Mouse (Mus musculus): Measurements from ENCODE around the gene Cacna1i. TPM values are rescaled to one million over a fixed set of nuclear protein-coding genes. Genes with fewer than 3 reads are reported as not detected.

The Cacna1i gene
- polyA plus RNA-seq, 1 experiment: not detected

- no peak overlapping the region for H3K4me3 ChIP-seq (ENCODE audit: insufficient read depth, low read depth, low read length)
- H3K27ac ChIP-seq (replicated peaks; ENCODE audit: low read depth, low read length): no peak overlapping the region
- H3K4me1 ChIP-seq (ENCODE audit: control insufficient read depth, insufficient read depth, insufficient read length, low read length): peaks cover 2% of the 10 kb centered on the region; the same call in 1 of the 2 replicates
Observed at GRCm38 (mm10) chr15:80259406-80260045, 27.5 kb upstream of the Cacna1i start.

GRCm38 (mm10) chr15:80260677-80261076 is 26.4 kb upstream of the Cacna1i start:
- peaks cover 2% of the 10 kb centered on the region; the same call in 1 of the 2 replicates for H3K4me1 ChIP-seq (ENCODE audit: control insufficient read depth, insufficient read depth, insufficient read length, low read length)
- H3K27ac ChIP-seq (replicated peaks; ENCODE audit: low read depth, low read length): no peak overlapping the region
- no peak overlapping the region for H3K4me3 ChIP-seq (ENCODE audit: insufficient read depth, low read depth, low read length)

DNA sequence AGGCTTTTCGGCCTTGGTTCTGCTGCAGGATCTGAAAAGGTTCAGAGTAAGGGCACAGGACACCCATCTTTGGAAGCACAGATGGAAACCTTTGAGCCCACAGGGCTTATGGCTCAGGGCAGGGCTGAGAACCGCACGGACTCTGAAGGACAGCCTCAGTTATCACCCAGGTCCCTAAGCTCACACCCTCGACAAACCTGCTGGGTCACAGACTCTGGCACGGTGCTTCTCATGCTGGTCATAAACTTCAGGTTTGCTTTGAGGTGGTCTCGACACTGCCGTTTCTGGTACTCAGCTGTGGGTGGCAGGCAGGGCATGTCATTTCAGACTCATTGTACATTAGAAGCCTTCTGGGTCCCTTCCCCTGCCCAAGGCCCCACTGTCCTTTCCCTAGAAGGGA is 25.9 kb upstream of the Cacna1i start:
- no peak overlapping the region for H3K27ac ChIP-seq (replicated peaks; ENCODE audit: low read depth, low read length)
- H3K4me3 ChIP-seq (ENCODE audit: insufficient read depth, low read depth, low read length): no peak overlapping the region
- peaks cover 2% of the 10 kb centered on the region; the same call in 1 of the 2 replicates for H3K4me1 ChIP-seq (ENCODE audit: control insufficient read depth, insufficient read depth, insufficient read length, low read length)

DNA sequence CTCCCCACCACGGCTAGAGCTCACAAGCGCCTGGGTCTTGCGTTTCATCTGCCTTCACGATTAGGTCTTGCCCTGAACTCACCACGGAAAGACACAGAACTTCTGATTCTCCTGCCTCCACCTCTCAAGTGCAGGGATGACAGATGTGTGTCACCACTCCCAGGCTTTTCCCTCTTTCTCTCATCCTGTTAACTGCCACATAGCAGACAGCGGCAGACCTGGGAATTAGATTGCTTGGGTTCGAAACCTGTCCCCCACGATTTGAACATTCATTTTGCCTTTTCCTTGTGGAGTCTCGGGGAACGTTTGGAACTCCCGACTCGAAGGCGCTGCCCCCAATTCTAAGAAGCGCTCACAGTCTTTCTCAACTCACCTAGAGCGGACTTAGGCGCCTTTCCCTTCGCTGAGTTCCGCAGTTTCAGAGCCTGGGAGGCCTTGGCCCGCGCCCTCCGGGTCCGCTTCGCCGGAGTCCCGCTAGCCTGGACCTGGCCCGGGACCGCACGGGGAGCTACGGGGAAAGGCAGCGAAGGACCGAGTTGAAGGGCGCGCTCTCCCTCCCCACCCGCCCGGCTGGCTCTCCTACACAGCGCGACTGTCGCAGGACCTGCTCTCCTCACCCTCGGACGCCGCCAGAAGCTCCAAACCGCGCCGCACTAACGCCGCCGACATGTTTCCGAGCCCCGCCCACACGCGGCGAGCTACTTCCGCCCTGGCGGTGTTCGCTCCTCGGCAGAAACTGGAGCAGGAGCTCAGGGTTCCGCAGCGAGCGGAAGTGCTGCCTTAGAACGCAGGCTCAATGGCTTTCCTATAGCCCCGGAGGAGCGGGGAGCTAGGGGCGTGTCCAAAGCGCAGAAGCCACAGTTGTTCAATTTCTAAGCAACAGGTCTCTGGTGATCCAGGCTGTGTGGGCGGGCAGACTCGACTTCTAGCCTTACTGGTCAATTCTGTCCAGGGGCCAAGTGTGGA is 23.1 kb upstream of the Cacna1i start, which contains the start of gene Rps19bp1:
Gene Rps19bp1, minus strand, starts transcription at position 706 of the 966 bp plus-strand sequence.
- Histone ChIP-seq H3K27ac (replicated peaks; ENCODE audit: low read depth, low read length) (peak within 1 kb of the TSS; percentile 71), H3K4me3 (ENCODE audit: insufficient read depth, low read depth, low read length) (peak within 1 kb of the TSS; percentile 74), H3K4me1 (ENCODE audit: control insufficient read depth, insufficient read depth, insufficient read length, low read length) (0 out of 2 replicates have a peak, but pooled peaks cover 2% of the 10 kb centered on the region)

DNA sequence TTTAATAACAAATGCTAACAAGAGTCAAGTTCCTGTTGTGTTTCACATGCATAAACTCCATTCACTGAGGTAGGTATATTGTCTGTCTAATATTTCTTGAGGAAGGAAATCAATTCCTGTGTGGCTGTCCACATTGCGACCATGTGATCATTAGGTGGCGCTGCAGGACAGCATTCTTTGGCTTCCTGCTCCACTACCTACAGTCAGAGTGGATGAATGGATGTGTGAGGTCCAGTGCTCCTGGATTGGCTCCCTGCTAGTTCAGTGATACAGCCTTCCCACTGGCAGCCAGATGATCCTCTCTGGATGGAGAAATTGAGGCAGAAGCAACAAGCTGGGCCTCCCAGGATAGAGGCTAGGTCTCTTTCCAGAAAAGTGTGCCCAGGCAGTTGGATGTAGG is 20.8 kb upstream of the Cacna1i start:
- Histone ChIP-seq H3K27ac (replicated peaks; ENCODE audit: low read depth, low read length) (no peak overlapping the region), H3K4me3 (ENCODE audit: insufficient read depth, low read depth, low read length) (no peak overlapping the region)

GRCm38 (mm10) chr15:80271858-80272396 is 15.1 kb upstream of the Cacna1i start:
- Histone ChIP-seq H3K4me1 (ENCODE audit: control insufficient read depth, insufficient read depth, insufficient read length, low read length) (no peaks in the 10 kb centered on the region), H3K27ac (replicated peaks; ENCODE audit: low read depth, low read length) (no peak overlapping the region), H3K4me3 (ENCODE audit: insufficient read depth, low read depth, low read length) (no peak overlapping the region)

More for the DNA sequence above, 20.8 kb upstream of the Cacna1i start:
- 0 out of 2 replicates have a peak, but pooled peaks cover 2% of the 10 kb centered on the region for H3K4me1 ChIP-seq (ENCODE audit: control insufficient read depth, insufficient read depth, insufficient read length, low read length)

GRCm38 (mm10) chr15:80277107-80277506 is 9.9 kb upstream of the Cacna1i start:
- no peak overlapping the region for H3K4me3 ChIP-seq (ENCODE audit: insufficient read depth, low read depth, low read length)
- H3K4me1 ChIP-seq (ENCODE audit: control insufficient read depth, insufficient read depth, insufficient read length, low read length): no peaks in the 10 kb centered on the region
- no peak overlapping the region for H3K27ac ChIP-seq (replicated peaks; ENCODE audit: low read depth, low read length)

DNA sequence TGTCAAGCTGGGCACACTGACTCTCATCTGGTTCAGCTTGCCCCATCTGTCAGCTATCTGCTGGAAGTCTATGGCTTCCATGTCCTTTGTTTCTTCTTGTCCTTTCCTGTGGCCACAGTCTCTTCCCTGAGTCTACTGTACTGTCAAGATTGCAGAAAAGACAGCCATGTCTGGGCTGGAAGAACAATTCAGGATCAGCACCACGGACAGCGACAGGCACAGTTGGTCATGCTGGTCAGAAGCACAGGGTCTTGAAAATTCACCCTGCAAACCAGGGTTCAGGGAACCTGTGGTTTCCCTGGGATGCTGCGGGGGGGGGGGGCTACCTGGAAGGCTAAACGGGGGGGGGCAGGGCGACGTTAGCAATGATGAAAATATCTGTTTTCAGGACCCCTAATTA is 9.4 kb upstream of the Cacna1i start:
- no peaks in the 10 kb centered on the region for H3K4me1 ChIP-seq (ENCODE audit: control insufficient read depth, insufficient read depth, insufficient read length, low read length)
- H3K4me3 ChIP-seq (ENCODE audit: insufficient read depth, low read depth, low read length): no peak overlapping the region
- H3K27ac ChIP-seq (replicated peaks; ENCODE audit: low read depth, low read length): no peak overlapping the region

DNA sequence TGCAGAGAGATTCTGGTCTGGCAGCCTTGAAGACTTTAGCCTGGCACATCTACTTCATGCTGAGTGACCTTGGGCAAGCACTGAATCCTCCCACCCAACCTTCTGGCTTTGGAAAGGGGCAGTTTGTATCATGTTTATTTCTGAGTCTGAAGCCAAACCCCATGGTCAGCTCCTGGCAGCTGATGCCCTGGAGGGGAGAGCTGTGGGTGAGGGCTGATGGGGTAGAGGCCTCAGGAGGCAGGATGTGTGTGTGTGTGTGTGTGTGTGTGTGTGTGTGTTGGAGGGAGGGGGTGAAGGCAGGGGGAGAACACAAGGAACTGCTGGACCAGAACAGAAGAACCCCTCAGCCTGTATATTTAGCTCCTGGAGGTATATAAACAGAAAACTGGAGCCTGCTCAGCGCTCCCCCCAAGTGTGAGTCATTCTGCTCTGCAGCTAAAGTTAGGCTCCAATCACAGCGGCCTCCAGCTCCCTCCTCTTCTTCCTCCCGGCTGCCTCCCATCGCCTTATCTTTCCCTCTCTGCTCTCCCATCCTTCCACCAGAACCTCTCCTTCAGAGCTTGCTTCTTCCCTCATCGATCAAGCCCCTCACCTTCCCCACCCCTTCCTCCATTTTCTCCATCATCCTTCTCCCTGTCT is 8.8 kb upstream of the Cacna1i start:
- H3K27ac ChIP-seq (replicated peaks; ENCODE audit: low read depth, low read length): no peak overlapping the region
- no peak overlapping the region for H3K4me3 ChIP-seq (ENCODE audit: insufficient read depth, low read depth, low read length)
- H3K4me1 ChIP-seq (ENCODE audit: control insufficient read depth, insufficient read depth, insufficient read length, low read length): no peaks in the 10 kb centered on the region

DNA sequence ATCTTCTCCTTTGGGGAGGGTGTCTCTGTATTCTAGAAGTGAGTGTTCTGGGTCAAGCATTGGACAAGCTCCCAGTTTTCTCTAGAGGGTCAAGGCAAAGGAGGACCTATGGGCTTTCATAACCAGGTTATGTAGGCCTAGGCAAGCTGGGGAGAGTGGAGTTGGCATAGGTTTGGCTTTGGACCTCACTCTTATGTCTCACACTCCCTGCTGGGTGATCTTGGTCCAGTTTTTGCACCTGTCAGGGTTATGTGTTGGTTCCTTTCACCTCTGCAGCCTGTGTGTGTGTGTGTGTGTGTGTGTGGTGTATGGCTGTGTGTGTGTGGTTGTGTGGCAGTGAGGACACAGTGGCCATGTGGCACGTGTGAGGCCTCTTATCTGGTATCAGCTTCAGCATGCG is 8.0 kb upstream of the Cacna1i start:
- no peak overlapping the region for H3K4me3 ChIP-seq (ENCODE audit: insufficient read depth, low read depth, low read length)
- H3K4me1 ChIP-seq (ENCODE audit: control insufficient read depth, insufficient read depth, insufficient read length, low read length): no peaks in the 10 kb centered on the region
- H3K27ac ChIP-seq (replicated peaks; ENCODE audit: low read depth, low read length): no peak overlapping the region

DNA sequence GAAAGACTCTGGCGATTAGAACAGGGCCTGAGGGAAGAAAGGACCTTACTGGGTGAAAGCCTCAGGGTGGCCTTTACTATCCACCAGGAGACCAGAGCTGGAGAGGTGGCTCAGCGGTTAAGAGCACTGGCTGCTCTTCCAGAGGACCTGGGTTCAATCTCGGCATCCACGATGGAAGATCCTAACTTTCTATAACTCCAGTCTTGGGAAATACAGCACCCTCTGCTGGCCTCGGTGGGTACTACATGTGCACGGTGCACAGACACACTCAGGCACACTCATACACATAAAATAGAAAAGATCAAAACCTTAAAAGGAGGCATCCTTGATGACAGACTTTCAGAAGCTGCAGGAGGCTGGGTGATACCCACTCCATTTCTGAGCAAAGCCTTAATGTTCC is 6.4 kb upstream of the Cacna1i start:
- no peak overlapping the region for H3K4me3 ChIP-seq (ENCODE audit: insufficient read depth, low read depth, low read length)
- no peaks in the 10 kb centered on the region for H3K4me1 ChIP-seq (ENCODE audit: control insufficient read depth, insufficient read depth, insufficient read length, low read length)
- no peak overlapping the region for H3K27ac ChIP-seq (replicated peaks; ENCODE audit: low read depth, low read length)

DNA sequence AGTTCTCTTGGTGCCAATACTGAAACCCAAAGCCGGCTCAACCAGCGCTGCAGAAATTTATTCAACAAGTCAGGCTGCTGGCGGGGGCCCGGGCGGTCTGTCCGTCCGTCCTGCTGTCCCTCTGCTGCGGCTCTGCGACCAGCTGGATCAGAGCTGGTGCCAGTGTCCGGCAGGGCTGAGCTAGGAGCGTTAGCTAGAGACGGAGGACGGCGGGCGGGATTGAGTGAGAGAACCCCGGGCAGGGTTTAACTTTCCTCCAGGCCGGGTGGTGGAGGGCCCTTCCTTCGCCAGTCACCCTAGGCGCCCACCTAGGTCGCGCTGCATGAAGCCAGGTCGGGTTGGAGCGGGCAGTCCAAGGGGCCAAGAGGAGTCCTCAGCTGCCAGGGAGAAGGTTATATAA is 998 bp downstream of the Cacna1i start:
- Histone ChIP-seq H3K4me1 (ENCODE audit: control insufficient read depth, insufficient read depth, insufficient read length, low read length) (no peaks in the 10 kb centered on the region), H3K27ac (replicated peaks; ENCODE audit: low read depth, low read length) (no peak overlapping the region), H3K4me3 (ENCODE audit: insufficient read depth, low read depth, low read length) (no peak overlapping the region)

GRCm38 (mm10) chr15:80289436-80289835 is 2.4 kb downstream of the Cacna1i start:
- Histone ChIP-seq H3K27ac (replicated peaks; ENCODE audit: low read depth, low read length) (no peak overlapping the region), H3K4me3 (ENCODE audit: insufficient read depth, low read depth, low read length) (no peak overlapping the region), H3K4me1 (ENCODE audit: control insufficient read depth, insufficient read depth, insufficient read length, low read length) (no peaks in the 10 kb centered on the region)

- Histone ChIP-seq H3K27ac (replicated peaks; ENCODE audit: low read depth, low read length) (no peak overlapping the region), H3K4me3 (ENCODE audit: insufficient read depth, low read depth, low read length) (no peak overlapping the region), H3K4me1 (ENCODE audit: control insufficient read depth, insufficient read depth, insufficient read length, low read length) (no peaks in the 10 kb centered on the region)
Observed at GRCm38 (mm10) chr15:80297146-80297545, 10.1 kb downstream of the Cacna1i start.

GRCm38 (mm10) chr15:80303779-80304178 is 16.7 kb downstream of the Cacna1i start:
- no peaks in the 10 kb centered on the region for H3K4me1 ChIP-seq (ENCODE audit: control insufficient read depth, insufficient read depth, insufficient read length, low read length)
- H3K27ac ChIP-seq (replicated peaks; ENCODE audit: low read depth, low read length): no peak overlapping the region

More at GRCm38 (mm10) chr15:80303779-80304178, 16.7 kb downstream of the Cacna1i start:
- H3K4me3 ChIP-seq (ENCODE audit: insufficient read depth, low read depth, low read length): no peak overlapping the region

All from brown adipose tissue, adult 24 weeks (tissue).